Mouse (Mus musculus) midbrain, embryonic 12.5 days (tissue): ENCODE results near the gene Fam186a. TPM values are rescaled to one million over a fixed set of nuclear protein-coding genes. Genes with fewer than 3 reads are reported as not detected.
A peak's percentile ranks its signal among the peaks of the same experiment; 100 is the strongest.
"Not testable (repeated sequence)": the region's sequence is repeated elsewhere in the genome, so short reads cannot be mapped to it uniquely, and the experiment has no call there.

Experiments
- ATAC-seq: fragments of 200-750 bp; cut with Nextera tagmentation; 2 replicates; pipeline ENCODE4 v1.8.0; 2017; ENCODE audit warnings: low read depth, moderate TSS enrichment, moderate library complexity; ENCODE audit not compliant: low FRiP score
- H3K27ac ChIP-seq: fragments of 300-500 bp; sonication (generic); replicated peaks from 2 replicates; pipeline ENCODE4 v1.5.1; 2016; ENCODE audit warnings: mild to moderate bottlenecking
- H3K27me3 ChIP-seq: fragments of 300-500 bp; sonication (generic); 2 replicates; pipeline ENCODE4 v1.6.1; 2016; ENCODE audit warnings: mild to moderate bottlenecking
- H3K36me3 ChIP-seq: fragments of 300-500 bp; sonication (generic); 2 replicates; pipeline ENCODE4 v1.6.1; 2016
- H3K4me1 ChIP-seq: fragments of 300-500 bp; sonication (generic); 2 replicates; pipeline ENCODE4 v1.6.1; 2016
- H3K4me2 ChIP-seq: fragments of 300-500 bp; sonication (generic); replicated peaks from 2 replicates; pipeline ENCODE4 v1.6.1; 2016; ENCODE audit warnings: mild to moderate bottlenecking, moderate library complexity
- H3K4me3 ChIP-seq: fragments of 300-500 bp; sonication (generic); 2 replicates; pipeline ENCODE4 v1.5.1; 2016; ENCODE audit warnings: mild to moderate bottlenecking
- H3K9ac ChIP-seq: fragments of 300-500 bp; sonication (generic); replicated peaks from 2 replicates; pipeline ENCODE4 v1.6.1; 2016; ENCODE audit warnings: mild to moderate bottlenecking, moderate library complexity
- H3K9me3 ChIP-seq: fragments of 300-500 bp; sonication (generic); 2 replicates; pipeline ENCODE4 v1.6.1; 2016; ENCODE audit warnings: mild to moderate bottlenecking
- WGBS: fragments of 180-500 bp; shearing (Covaris S2); methylation state at CpG from one replicate; pipeline ENCODE4 v1.1.7; 2016; 5-methylcytosine and 5-hydroxymethylcytosine counted together
- polyA plus RNA-seq: library from polyadenylated mRNA; unstranded; fragments of >200 nt; fragmentation: Nextera tagmentation; extraction: Ambion mirVana; gene quantifications from 2 replicates; pipeline ENCODE4 v1.2.1, GENCODE M21; 2016

Gene Fam186a
- polyA plus RNA-seq = 0.17 TPM in 1 of 2 replicates, not detected in the other

GRCm38 (mm10) chr15:99966961-99967360 lies at the start of gene Fam186a:
Fam186a (minus strand) TSS chr15:99967061.
- 83% methylated on average over 4 of the region's 4 CpGs for WGBS
- no peak for ATAC-seq
- no peak within 1 kb of the TSS for H3K9ac ChIP-seq
- no peak within 1 kb of the TSS for H3K4me3 ChIP-seq
- H3K27ac ChIP-seq = no peak within 1 kb of the TSS
- H3K4me2 ChIP-seq = no peak within 1 kb of the TSS
- H3K4me1 ChIP-seq = no peaks in the 10 kb centered on the region
- H3K36me3 ChIP-seq = no peaks in the 10 kb centered on the region
- H3K9me3 ChIP-seq = no peaks in the 10 kb centered on the region
- 0 out of 2 replicates have a peak, but pooled peaks cover 4% of the 10 kb centered on the region for H3K27me3 ChIP-seq

GRCm38 (mm10) chr15:100006180-100006579 lies 39.3 kb upstream of the Fam186a start:
- no peak overlapping the region for H3K27ac ChIP-seq
- peaks cover 88% of the 10 kb centered on the region for H3K36me3 ChIP-seq
- ATAC-seq = no peak

GRCm38 (mm10) chr15:100004677-100005273 lies 37.9 kb upstream of the Fam186a start:
- Histone ChIP-seq H3K36me3 (peaks cover 77% of the 10 kb centered on the region), H3K27me3 (no peaks in the 10 kb centered on the region), H3K4me3 (no peak overlapping the region), H3K4me1 (no peaks in the 10 kb centered on the region), H3K9ac (no peak overlapping the region), H3K4me2 (no peak overlapping the region), H3K9me3 (no peaks in the 10 kb centered on the region), H3K27ac (no peak overlapping the region)
- WGBS = 90% methylated on average over 7 of the region's 7 CpGs
- ATAC-seq = no peak

More at GRCm38 (mm10) chr15:100006180-100006579, 39.3 kb upstream of the Fam186a start:
- Histone ChIP-seq H3K27me3 (no peaks in the 10 kb centered on the region), H3K9ac (no peak overlapping the region), H3K4me2 (no peak overlapping the region), H3K4me1 (no peaks in the 10 kb centered on the region), H3K9me3 (no peaks in the 10 kb centered on the region), H3K4me3 (no peak overlapping the region)

- Histone ChIP-seq H3K4me1 (no peaks in the 10 kb centered on the region), H3K9me3 (no peaks in the 10 kb centered on the region), H3K36me3 (peaks cover 53% of the 10 kb centered on the region), H3K4me3 (no peak overlapping the region), H3K9ac (no peak overlapping the region), H3K27ac (no peak overlapping the region), H3K27me3 (no peaks in the 10 kb centered on the region), H3K4me2 (no peak overlapping the region)
- WGBS = 98% methylated on average over 1 of the region's 1 CpGs
- ATAC-seq = no peak
Measured at GRCm38 (mm10) chr15:99999390-99999789, 32.5 kb upstream of the Fam186a start.

- no peaks in the 10 kb centered on the region for H3K9me3 ChIP-seq
- ATAC-seq = no peak
- 93% methylated on average over 6 of the region's 6 CpGs for WGBS
Measured at GRCm38 (mm10) chr15:99997114-99997804, 30.4 kb upstream of the Fam186a start.

GRCm38 (mm10) chr15:99993100-99993499 lies 26.2 kb upstream of the Fam186a start:
- H3K36me3 ChIP-seq = peaks cover 56% of the 10 kb centered on the region
- no peaks in the 10 kb centered on the region for H3K4me1 ChIP-seq
- no peak for ATAC-seq
- no peak overlapping the region for H3K27ac ChIP-seq
- H3K4me3 ChIP-seq = no peak overlapping the region
- no peaks in the 10 kb centered on the region for H3K9me3 ChIP-seq
- no peaks in the 10 kb centered on the region for H3K27me3 ChIP-seq
- H3K4me2 ChIP-seq = no peak overlapping the region
- H3K9ac ChIP-seq = no peak overlapping the region
- WGBS = 100% methylated on average over 1 of the region's 1 CpGs

More at GRCm38 (mm10) chr15:99997114-99997804, 30.4 kb upstream of the Fam186a start:
- Histone ChIP-seq H3K4me2 (no peak overlapping the region), H3K27me3 (no peaks in the 10 kb centered on the region), H3K9ac (no peak overlapping the region), H3K36me3 (peaks cover 47% of the 10 kb centered on the region), H3K27ac (no peak overlapping the region), H3K4me1 (no peaks in the 10 kb centered on the region), H3K4me3 (no peak overlapping the region)

GRCm38 (mm10) chr15:99979715-99980114 lies 12.9 kb upstream of the Fam186a start:
- Histone ChIP-seq H3K36me3 (no peaks in the 10 kb centered on the region), H3K4me3 (no peak overlapping the region), H3K4me1 (no peaks in the 10 kb centered on the region), H3K9me3 (no peaks in the 10 kb centered on the region), H3K27ac (no peak overlapping the region), H3K4me2 (no peak overlapping the region), H3K9ac (no peak overlapping the region), H3K27me3 (no peaks in the 10 kb centered on the region)
- 95% methylated on average over 2 of the region's 2 CpGs for WGBS
- ATAC-seq = no peak

GRCm38 (mm10) chr15:99979266-99979665 lies 12.4 kb upstream of the Fam186a start:
- H3K27me3 ChIP-seq = no peaks in the 10 kb centered on the region
- H3K9me3 ChIP-seq = no peaks in the 10 kb centered on the region
- 86% methylated on average over 1 of the region's 1 CpGs for WGBS
- no peak overlapping the region for H3K27ac ChIP-seq
- no peak overlapping the region for H3K4me2 ChIP-seq
- 0 out of 2 replicates have a peak, but pooled peaks cover 3% of the 10 kb centered on the region for H3K4me1 ChIP-seq
- H3K4me3 ChIP-seq = no peak overlapping the region
- no peak overlapping the region for H3K9ac ChIP-seq
- ATAC-seq = no peak
- H3K36me3 ChIP-seq = no peaks in the 10 kb centered on the region

GRCm38 (mm10) chr15:99976121-99976520 lies 9.3 kb upstream of the Fam186a start:
- 95% methylated on average over 2 of the region's 2 CpGs for WGBS

GRCm38 (mm10) chr15:99974476-99975220 lies 7.8 kb upstream of the Fam186a start:
- Histone ChIP-seq H3K9me3 (no peaks in the 10 kb centered on the region), H3K4me2 (peak overlapping the region; percentile 89; the same call in 1 of the 2 replicates), H3K4me1 (peaks cover 9% of the 10 kb centered on the region), H3K27me3 (no peaks in the 10 kb centered on the region), H3K4me3 (no peak overlapping the region), H3K36me3 (no peaks in the 10 kb centered on the region), H3K9ac (no peak overlapping the region), H3K27ac (no peak overlapping the region)
- WGBS = 80% methylated on average over 2 of the region's 2 CpGs
- no peak for ATAC-seq

More at GRCm38 (mm10) chr15:99976121-99976520, 9.3 kb upstream of the Fam186a start:
- not testable (repeated sequence) for H3K9me3 ChIP-seq, H3K4me1 ChIP-seq, H3K27me3 ChIP-seq, H3K4me2 ChIP-seq, H3K4me3 ChIP-seq, H3K9ac ChIP-seq, H3K36me3 ChIP-seq, ATAC-seq, H3K27ac ChIP-seq

GRCm38 (mm10) chr15:99972989-99973911 lies 6.4 kb upstream of the Fam186a start:
- Histone ChIP-seq H3K9me3 (no peaks in the 10 kb centered on the region), H3K4me1 (peaks cover 9% of the 10 kb centered on the region), H3K9ac (peak overlapping the region; percentile 83), H3K36me3 (no peaks in the 10 kb centered on the region), H3K4me2 (peak overlapping the region; percentile 89), H3K4me3 (peak overlapping the region; percentile 88), H3K27me3 (no peaks in the 10 kb centered on the region), H3K27ac (peak overlapping the region; percentile 97)
- peak; percentile 88 for ATAC-seq
- WGBS = under 1% methylated on average over 71 of the region's 84 CpGs
